Mouse (Mus musculus) limb, embryonic 14.5 days (tissue): ENCODE measurements around the gene Ube2v1. TPM values are rescaled to one million over a fixed set of nuclear protein-coding genes. Genes with fewer than 3 reads are reported as not detected.

Experiments
- ATAC-seq: fragments of 200-750 bp; cut with Nextera tagmentation; 2 replicates; pipeline ENCODE4 v1.8.0; 2017; ENCODE audit warnings: low read depth, moderate number of reproducible peaks, moderate TSS enrichment; ENCODE audit not compliant: low FRiP score
- DNase-seq: peaks from one replicate; pipeline ENCODE4 v3.0.0-alpha.2; 2015; ENCODE audit warnings: low spot score
- H3K27ac ChIP-seq: fragments of 300-500 bp; sonication (generic); replicated peaks from 2 replicates; pipeline ENCODE4 v1.5.1; 2014; ENCODE audit warnings: low read depth, mild to moderate bottlenecking, low read length, moderate library complexity, mixed read lengths
- H3K27me3 ChIP-seq: fragments of 300-500 bp; sonication (generic); 2 replicates; pipeline ENCODE4 v1.6.1; 2014; ENCODE audit warnings: low read length, mixed read lengths; ENCODE audit not compliant: control insufficient read depth, insufficient read depth
- H3K36me3 ChIP-seq: fragments of 300-500 bp; sonication (generic); 2 replicates; pipeline ENCODE4 v1.6.1; 2014; ENCODE audit warnings: mild to moderate bottlenecking, low read length, moderate library complexity, mixed read lengths; ENCODE audit not compliant: control insufficient read depth, insufficient read depth
- H3K4me1 ChIP-seq: fragments of 300-500 bp; sonication (generic); 2 replicates; pipeline ENCODE4 v1.6.1; 2014; ENCODE audit warnings: antibody characterized with exemption, low read length, mixed read lengths; ENCODE audit not compliant: control insufficient read depth, insufficient read depth
- H3K4me2 ChIP-seq: fragments of 300-500 bp; sonication (generic); replicated peaks from 2 replicates; pipeline ENCODE4 v1.6.1; 2014; ENCODE audit warnings: low read depth, mild to moderate bottlenecking, low read length, moderate library complexity; ENCODE audit not compliant: severe bottlenecking
- H3K4me3 ChIP-seq: fragments of 300-500 bp; sonication (generic); replicated peaks from 2 replicates; pipeline ENCODE4 v1.5.1; 2014; ENCODE audit warnings: low read length
- H3K9ac ChIP-seq: fragments of 300-500 bp; sonication (generic); 2 replicates; pipeline ENCODE4 v1.6.1; 2014; ENCODE audit warnings: mild to moderate bottlenecking, low read depth, low read length, moderate library complexity; ENCODE audit not compliant: severe bottlenecking
- H3K9me3 ChIP-seq: fragments of 300-500 bp; sonication (generic); 2 replicates; pipeline ENCODE4 v1.6.1; 2016; ENCODE audit warnings: low read length; ENCODE audit not compliant: control insufficient read depth
- POLR2A ChIP-seq: fragments of 200-500 bp; IDR thresholded peaks from 2 replicates; pipeline ENCODE4 v1.8.0; 2012; ENCODE audit warnings: inconsistent platforms, mild to moderate bottlenecking, moderate library complexity, borderline replicate concordance; ENCODE audit not compliant: insufficient read depth, insufficient read length; ENCODE audit errors: extremely low read depth
- WGBS: fragments of 180-500 bp; shearing (Covaris S2); extraction: QIAGEN DNeasy Blood & Tissue Kit; methylation state at CpG from one replicate; pipeline ENCODE4 v1.1.7; 2014; 5-methylcytosine and 5-hydroxymethylcytosine counted together
- polyA plus RNA-seq, 2 experiments: library from polyadenylated mRNA; depleted of rRNA in 1 of 2; stranded (reverse) in 1 of 2; unstranded in 1 of 2; fragments of >200 nt; fragmentation: Nextera tagmentation in 1 of 2; extraction: Ambion mirVana in 1 of 2; gene quantifications; 2 replicates each; pipeline versions ENCODE4 v1.2.1 to v1.2.3; 2012 to 2014

Gene Ube2v1
- polyA plus RNA-seq, 2 experiments, result 137 to 270 TPM

- no peak overlapping the region for H3K4me3 ChIP-seq
- no peak overlapping the region for H3K4me2 ChIP-seq
- WGBS, result 71% methylated on average over 18 of the region's 18 CpGs
- no peaks in the 10 kb centered on the region for H3K9me3 ChIP-seq
- ATAC-seq (no peak), DNase-seq (no peak)
- no peaks in the 10 kb centered on the region for H3K36me3 ChIP-seq
- H3K4me1 ChIP-seq, result peaks cover 20% of the 10 kb centered on the region; the same call in 1 of the 2 replicates
- no peak for TF ChIP-seq POLR2A
- no peak overlapping the region for H3K9ac ChIP-seq
- H3K27ac ChIP-seq, result no peak overlapping the region
- H3K27me3 ChIP-seq, result no peaks in the 10 kb centered on the region
Observed at GRCm38 (mm10) chr2:167571442-167572220, 60.3 kb downstream of the Ube2v1 start.

GRCm38 (mm10) chr2:167570815-167571214 is 61.1 kb downstream of the Ube2v1 start:
- no peak for ATAC-seq
- Histone ChIP-seq H3K4me1 (peaks cover 24% of the 10 kb centered on the region; the same call in 1 of the 2 replicates), H3K36me3 (no peaks in the 10 kb centered on the region), H3K27ac (peak overlapping the region; percentile 80), H3K4me3 (no peak overlapping the region), H3K9me3 (no peaks in the 10 kb centered on the region), H3K9ac (no peak overlapping the region), H3K4me2 (no peak overlapping the region), H3K27me3 (no peaks in the 10 kb centered on the region)
- no peak for DNase-seq
- 89% methylated on average over 6 of the region's 6 CpGs for WGBS
- no peak for TF ChIP-seq POLR2A

GRCm38 (mm10) chr2:167569934-167570651 is 61.8 kb downstream of the Ube2v1 start:
- 45% methylated on average over 13 of the region's 13 CpGs for WGBS
- peak; percentile 76 for DNase-seq

GRCm38 (mm10) chr2:167568112-167568511 is 63.8 kb downstream of the Ube2v1 start:
- WGBS, result 82% methylated on average over 9 of the region's 9 CpGs
- Histone ChIP-seq H3K4me2 (no peak overlapping the region), H3K36me3 (no peaks in the 10 kb centered on the region), H3K27me3 (no peaks in the 10 kb centered on the region), H3K9ac (no peak overlapping the region), H3K9me3 (no peaks in the 10 kb centered on the region), H3K27ac (no peak overlapping the region), H3K4me3 (no peak overlapping the region), H3K4me1 (peaks cover 51% of the 10 kb centered on the region)
- no peak for TF ChIP-seq POLR2A
- no peak for ATAC-seq
- no peak for DNase-seq

More at GRCm38 (mm10) chr2:167569934-167570651, 61.8 kb downstream of the Ube2v1 start:
- H3K27me3 ChIP-seq, result no peaks in the 10 kb centered on the region
- peak overlapping the region; percentile 80 for H3K27ac ChIP-seq
- H3K9ac ChIP-seq, result no peak overlapping the region
- H3K36me3 ChIP-seq, result no peaks in the 10 kb centered on the region
- no peak overlapping the region for H3K4me3 ChIP-seq
- no peaks in the 10 kb centered on the region for H3K9me3 ChIP-seq
- H3K4me1 ChIP-seq, result peaks cover 31% of the 10 kb centered on the region
- ATAC-seq, result peak; percentile 39; the same call in 1 of the 2 replicates
- H3K4me2 ChIP-seq, result no peak overlapping the region
- no peak for TF ChIP-seq POLR2A

- no peaks in the 10 kb centered on the region for H3K27me3 ChIP-seq
- peak overlapping the region; percentile 39 for H3K4me2 ChIP-seq
- H3K9me3 ChIP-seq, result no peaks in the 10 kb centered on the region
- H3K27ac ChIP-seq, result peak overlapping the region; percentile 84
- no peak for TF ChIP-seq POLR2A
- H3K36me3 ChIP-seq, result no peaks in the 10 kb centered on the region
- H3K9ac ChIP-seq, result peak overlapping the region; percentile 31; the same call in 1 of the 2 replicates
- ATAC-seq (peak; percentile 67), DNase-seq (peak; percentile 93)
- 0 out of 2 replicates have a peak overlapping the region, but pooled peaks have one; percentile 8 for H3K4me3 ChIP-seq
- WGBS, result 2% methylated on average over 18 of the region's 19 CpGs
- peaks cover 68% of the 10 kb centered on the region for H3K4me1 ChIP-seq
Observed at GRCm38 (mm10) chr2:167565682-167566081, 66.2 kb downstream of the Ube2v1 start.
